ENCODE assay signal across 18 mouse cellular contexts in genomic region chr1:133653033-133653432, GRCm38 (mm10). TPM values are rescaled to one million over a fixed set of nuclear protein-coding genes. Genes with fewer than 3 reads are reported as not detected.
"Had no signal": no experiment of that assay in that cellular context is flagged by ENCODE, and none has a peak within 500 bp of the region (broad histone marks: within the 10 kb centered on the region; RNA-seq: fewer than 3 reads in every experiment).

No protein-coding gene starts in this region.

- H3K27ac ChIP-seq: neural tube, embryonic 15.5 days; stomach, embryonic 15.5 days; stomach, postnatal 0 days had no signal

- H3K36me3 ChIP-seq: stomach, embryonic 15.5 days had no signal

- DNase-seq: retina, postnatal 1 day; right cerebral cortex, adult 18-20 months; right cerebral cortex, postnatal 14 days; right cerebral cortex, postnatal 25 days; right cerebral cortex, postnatal 4 days; spleen, adult 18-20 months; thymus, adult 18-20 months; thymus, adult 2 months; thymus, postnatal 14 days; thymus, postnatal 25 days; thymus, postnatal 36 days; thymus, postnatal 4 days had no signal

- H3K9ac ChIP-seq: neural tube, embryonic 15.5 days; stomach, embryonic 15.5 days had no signal

- H3K4me3 ChIP-seq: neural tube, embryonic 15.5 days; stomach, embryonic 15.5 days had no signal

- H3K27me3 ChIP-seq: neural tube, embryonic 15.5 days; stomach, embryonic 15.5 days had no signal

- H3K9me3 ChIP-seq: neural tube, embryonic 15.5 days; stomach, embryonic 15.5 days had no signal

RNA-seq across cellular contexts. Expression of gene Zbed6, which starts 7.7 kb away (rescaled TPM):
- polyA plus RNA-seq: neural tube, embryonic 14.5 days; neural tube, embryonic 15.5 days; stomach, embryonic 14.5 days; stomach, embryonic 15.5 days; stomach, embryonic 16.5 days; stomach, postnatal 0 days had no signal
